Comparison of ENCODE assay signal across 18 mouse cellular contexts in the genomic region with DNA sequence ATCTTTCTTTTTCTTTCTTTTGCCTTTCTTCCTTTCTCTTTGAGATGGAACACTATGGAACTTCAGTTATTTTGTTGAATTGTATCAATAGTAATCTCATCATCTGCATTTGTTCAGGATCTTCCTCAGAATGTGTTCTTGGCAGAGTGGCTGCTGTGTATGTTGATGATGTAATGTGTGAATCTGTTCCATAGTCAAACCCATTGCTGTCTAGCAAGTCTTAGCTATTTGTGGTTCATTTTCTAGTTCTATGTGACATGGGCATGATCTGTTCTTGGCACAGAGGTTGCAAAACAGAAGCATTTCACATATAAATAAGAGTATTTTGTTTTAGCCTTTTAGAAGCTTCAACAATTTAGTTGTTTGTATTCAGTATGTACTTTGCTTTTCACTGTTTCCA.
"Had no signal": no experiment of that assay in that cellular context is flagged by ENCODE, and none has a peak within 500 bp of the region (broad histone marks: within the 10 kb centered on the region; RNA-seq: fewer than 3 reads in every experiment).

No protein-coding gene starts in this region.

- H3K4me1 ChIP-seq: midbrain, embryonic 10.5 days; midbrain, embryonic 12.5 days; neural tube, embryonic 13.5 days; neural tube, embryonic 15.5 days had no signal

- H3K4me2 ChIP-seq: lung, embryonic 14.5 days; midbrain, embryonic 12.5 days; neural tube, embryonic 13.5 days; neural tube, embryonic 15.5 days had no signal

- DNase-seq: lung, adult 18-20 months; lung, embryonic 14.5 days; lung, postnatal 10 days; lung, postnatal 4 days; midbrain, embryonic 14.5 days; retina, postnatal 1 day; right cerebral cortex, postnatal 25 days; right cerebral cortex, postnatal 4 days; spleen, adult 18-20 months; thymus, adult 18-20 months; thymus, postnatal 14 days; thymus, postnatal 36 days had no signal

- H3K27ac ChIP-seq: midbrain, embryonic 10.5 days; midbrain, embryonic 12.5 days; neural tube, embryonic 13.5 days; neural tube, embryonic 15.5 days had no signal

- H3K9me3 ChIP-seq: midbrain, embryonic 10.5 days; midbrain, embryonic 12.5 days; neural tube, embryonic 13.5 days; neural tube, embryonic 15.5 days had no signal

- H3K9ac ChIP-seq: lung, embryonic 14.5 days; midbrain, embryonic 12.5 days; neural tube, embryonic 13.5 days; neural tube, embryonic 15.5 days had no signal

- H3K4me3 ChIP-seq: midbrain, embryonic 10.5 days; midbrain, embryonic 12.5 days; myocyte; neural tube, embryonic 13.5 days; neural tube, embryonic 15.5 days had no signal

- H3K27me3 ChIP-seq: midbrain, embryonic 12.5 days; neural tube, embryonic 13.5 days; neural tube, embryonic 15.5 days had no signal

- ATAC-seq: midbrain, embryonic 16.5 days had no signal

- H3K36me3 ChIP-seq: midbrain, embryonic 10.5 days; midbrain, embryonic 12.5 days; neural tube, embryonic 13.5 days; neural tube, embryonic 15.5 days had no signal
